Mouse (Mus musculus) kidney, postnatal 10 days (tissue): Measurements from ENCODE around the gene BC052040.
A peak's percentile ranks its signal among the peaks of the same experiment; 100 is the strongest.

Experiments
- DNase-seq: peaks from one replicate; pipeline ENCODE4 v3.0.0; 2021; ENCODE audit warnings: mixed read lengths

BC052040 gene

GRCm38 (mm10) chr2:115602116-115602515 is 20.6 kb downstream of the BC052040 start:
- no peak for DNase-seq

- no peak for DNase-seq
Observed at GRCm38 (mm10) chr2:115604132-115604531, 22.6 kb downstream of the BC052040 start.

- DNase-seq, result no peak
Observed at GRCm38 (mm10) chr2:115605829-115606336, 24.4 kb downstream of the BC052040 start.

- no peak for DNase-seq
Observed at GRCm38 (mm10) chr2:115609020-115609419, 27.5 kb downstream of the BC052040 start.

GRCm38 (mm10) chr2:115610092-115610491 is 28.6 kb downstream of the BC052040 start:
- no peak for DNase-seq

GRCm38 (mm10) chr2:115610503-115610902 is 29.0 kb downstream of the BC052040 start:
- DNase-seq, result no peak

GRCm38 (mm10) chr2:115613830-115614520 is 32.5 kb downstream of the BC052040 start:
- DNase-seq, result no peak

GRCm38 (mm10) chr2:115628471-115628870 is 47.0 kb downstream of the BC052040 start:
- no peak for DNase-seq

- no peak for DNase-seq
Observed at GRCm38 (mm10) chr2:115631031-115631434, 49.5 kb downstream of the BC052040 start.

GRCm38 (mm10) chr2:115631826-115632225 is 50.3 kb downstream of the BC052040 start:
- DNase-seq, result no peak

GRCm38 (mm10) chr2:115650203-115650602 is 68.7 kb downstream of the BC052040 start:
- no peak for DNase-seq

GRCm38 (mm10) chr2:115659712-115660111 is 78.2 kb downstream of the BC052040 start:
- DNase-seq, result no peak

- no peak for DNase-seq
Observed at GRCm38 (mm10) chr2:115660213-115661120, 79.0 kb downstream of the BC052040 start.

GRCm38 (mm10) chr2:115667516-115667915 is 86.0 kb downstream of the BC052040 start:
- no peak for DNase-seq

- peak; percentile 17 for DNase-seq
Observed at GRCm38 (mm10) chr2:115673054-115673660, 91.6 kb downstream of the BC052040 start.

GRCm38 (mm10) chr2:115678786-115679185 is 97.3 kb downstream of the BC052040 start:
- no peak for DNase-seq

- no peak for DNase-seq
Observed at GRCm38 (mm10) chr2:115685250-115685649, 103.7 kb downstream of the BC052040 start.

GRCm38 (mm10) chr2:115687612-115688011 is 106.1 kb downstream of the BC052040 start:
- no peak for DNase-seq

GRCm38 (mm10) chr2:115688282-115688681 is 106.8 kb downstream of the BC052040 start:
- no peak for DNase-seq

GRCm38 (mm10) chr2:115693841-115694240 is 112.3 kb downstream of the BC052040 start:
- no peak for DNase-seq

- DNase-seq, result no peak
Observed at GRCm38 (mm10) chr2:115694386-115694785, 112.9 kb downstream of the BC052040 start.

- DNase-seq, result no peak
Observed at GRCm38 (mm10) chr2:115699032-115699431, 117.5 kb downstream of the BC052040 start.

GRCm38 (mm10) chr2:115702610-115703009 is 121.1 kb downstream of the BC052040 start:
- no peak for DNase-seq
